Comparison of ENCODE assay signal across 14 mouse cellular contexts in the genomic region with DNA sequence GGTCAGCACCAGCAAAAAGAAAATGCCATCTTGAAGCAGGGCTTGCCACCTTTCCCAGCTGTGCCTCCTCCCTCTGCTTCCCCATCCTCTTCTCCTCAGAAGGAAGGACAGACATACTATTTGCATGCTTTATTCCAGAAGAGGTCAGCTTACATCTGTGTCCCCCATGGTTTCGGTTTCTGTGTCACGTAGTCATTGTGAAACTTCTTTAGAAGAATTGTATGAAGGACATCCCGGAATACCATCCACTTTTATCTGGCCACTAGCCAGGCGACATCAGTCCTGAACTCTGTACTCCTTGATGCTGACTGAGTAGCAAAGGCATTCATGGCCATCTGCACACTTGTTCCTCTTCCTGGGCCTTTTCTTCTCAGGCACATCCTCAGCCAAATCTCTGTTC. TPM values are rescaled to one million over a fixed set of nuclear protein-coding genes. Genes with fewer than 3 reads are reported as not detected.
DNase-seq lines count a peak whose midpoint lies in the region; ATAC-seq and TF ChIP-seq lines count a peak whose summit lies in the region.
"Had no signal": no experiment of that assay in that cellular context is flagged by ENCODE, and none has a peak within 500 bp of the region (broad histone marks: within the 10 kb centered on the region; RNA-seq: fewer than 3 reads in every experiment).

No protein-coding gene starts in this region.

- DNase-seq in gastrocnemius, adult 18-20 months (ENCODE audit: low spot score), result peak; percentile 24
- DNase-seq in gastrocnemius, postnatal 10 days, result no peak
- DNase-seq in liver, adult 2 months (ENCODE audit: extremely low read depth, low read depth, low spot score), result peak; percentile 46
- DNase-seq in liver, result no peak
- peak; percentile 11 to 12 for DNase-seq in adrenal gland, postnatal 36 days
- peak; percentile 8 to 9 for DNase-seq in kidney, postnatal 4 days
- DNase-seq in c-Kit-positive CD71-positive TER-119-positive erythroid progenitor cells, embryonic 14.5 days (ENCODE audit: low spot score), result no peak
- DNase-seq: right cerebral cortex, postnatal 4 days had no signal

- no peak for TF ChIP-seq POLR2A in liver, adult 2 months (IDR thresholded peaks at IDR 0.05; ENCODE audit: extremely low read depth, insufficient read depth, low read length)

- 52% methylated on average over 4 of the region's 4 CpGs for WGBS in liver, adult 2 months

- H3K4me1 ChIP-seq in liver, adult 2 months (ENCODE audit: control insufficient read depth, insufficient read depth, low read length), result no peaks in the 10 kb centered on the region
- H3K4me1 ChIP-seq: embryonic facial prominence, embryonic 10.5 days had no signal

- no peak for TF ChIP-seq CTCF in liver, adult 2 months (IDR thresholded peaks at IDR 0.05; ENCODE audit: low read depth, low read length)

- peak overlapping the region; percentile 13 for H3K27ac ChIP-seq in liver, adult 2 months (replicated peaks; ENCODE audit: insufficient read depth, low read depth, low read length)
- H3K27ac ChIP-seq: embryonic facial prominence, embryonic 10.5 days; layer of hippocampus, adult 2 months had no signal

- no peak for ATAC-seq in erythroblast, adult 5-6 weeks (replicated peaks; ENCODE audit: low FRiP score, poor library complexity, severe bottlenecking)
- ATAC-seq: inflammation-experienced regulatory T-cells, adult 6 months had no signal

- H3K79me2 ChIP-seq in liver, adult 2 months (ENCODE audit: control insufficient read depth, insufficient read depth, low read length), result no peaks in the 10 kb centered on the region

- no peaks in the 10 kb centered on the region for H3K36me3 ChIP-seq in liver, adult 2 months (ENCODE audit: control insufficient read depth, insufficient read depth, low read length)
- H3K36me3 ChIP-seq: embryonic facial prominence, embryonic 10.5 days; G1E had no signal

- no peak overlapping the region for H3K9ac ChIP-seq in liver, adult 2 months (ENCODE audit: low read depth, low read length)

- H3K27me3 ChIP-seq in liver, adult 2 months (ENCODE audit: control insufficient read depth, insufficient read depth, low read length), result no peaks in the 10 kb centered on the region

- no peak overlapping the region for H3K4me3 ChIP-seq in liver, adult 2 months (ENCODE audit: insufficient read depth, low read depth, low read length)
- H3K4me3 ChIP-seq: embryonic facial prominence, embryonic 10.5 days; layer of hippocampus, adult 2 months; myocyte had no signal

RNA-seq across cellular contexts. Expression of a gene that starts 47.9 kb away (rescaled TPM):
- total RNA-seq in gastrocnemius, adult 18-20 months (2021), result 1 to 10 TPM; 4.5 to 5.0 TPM
- total RNA-seq in gastrocnemius, postnatal 10 days (2021), result 1 to 10 TPM; 5.5 to 6.7 TPM
- total RNA-seq in liver, adult 2 months (2014; rRNA removed), result 2.9 and 3.4 TPM in 2 replicates
- polyA plus RNA-seq in liver, adult 2 months (2012; rRNA removed), result 0.55 and 1.5 TPM in 2 replicates
- total RNA-seq in adrenal gland, postnatal 36 days (2021), result 1 to 10 TPM; 5.7 to 8.9 TPM
- total RNA-seq in erythroblast, adult 5-6 weeks (2015; ENCODE audit: low replicate concordance), result 4.6 and 8.6 TPM in 2 replicates
- total RNA-seq in erythroblast, adult 5-6 weeks (2017; ENCODE audit: low replicate concordance), result 4.9 and 9.4 TPM in 2 replicates

Comparison
In these comparisons a context has a peak if more than half of its experiments do, and no peak if none do; other contexts are left out.
1. DNase-seq: peak in gastrocnemius, adult 18-20 months (single experiment), liver, adult 2 months (single experiment), adrenal gland, postnatal 36 days (2 of 2) and kidney, postnatal 4 days (2 of 2); none in gastrocnemius, postnatal 10 days (single experiment), liver (single experiment) and c-Kit-positive CD71-positive TER-119-positive erythroid progenitor cells, embryonic 14.5 days (single experiment).